Mouse (Mus musculus) Patski (cell line): ENCODE data around the gene Tagap. TPM values are rescaled to one million over a fixed set of nuclear protein-coding genes. Genes with fewer than 3 reads are reported as not detected.

ENCODE experiments used
- ATAC-seq: fragments of 100-300 bp; one replicate; pipeline ENCODE4 v1.8.0; 2021
- CTCF ChIA-PET: fragments of 350-600 bp; sonication (Branson Sonifier 250); formaldehyde crosslinking; loops from one replicate; lab custom pipeline; 2022; ENCODE audit warnings: inconsistent platforms; lab: Charles Lee
- POLR2A ChIA-PET: fragments of 350-600 bp; sonication (Branson Sonifier 250); formaldehyde crosslinking; loops from one replicate; lab custom pipeline; 2022; ENCODE audit warnings: antibody characterized with exemption, inconsistent platforms; lab: Charles Lee
- DNase-seq: peaks from one replicate; pipeline ENCODE4 v3.0.0-alpha.2; 2011; ENCODE audit warnings: low read depth, low spot score
- H3K27me3 ChIP-seq: fragments of 371-371 bp; one replicate; pipeline ENCODE4 v1.5.1; 2021
- CTCF ChIP-seq: fragments of 100-300 bp; IDR thresholded peaks from one replicate; pipeline ENCODE4 v1.5.1; 2021
- in situ Hi-C: fragments of 300-500 bp; cut with MboI; formaldehyde crosslinking; loops from 3 replicates; pipeline ENCODE4 v1.11.1; 2018; ENCODE audit warnings: low pct_unique_long_range_greater_than_20kb, mixed read lengths
- polyA plus RNA-seq: library from polyadenylated mRNA; unstranded; gene quantifications from one replicate; pipeline ENCODE4 v1.2.3, GENCODE M21; 2021

The Tagap gene
- 3.5 TPM for polyA plus RNA-seq

GRCm38 (mm10) chr17:7925413-7926160 is at the start of gene Tagap:
Gene Tagap (plus strand): TSS chr17:7926000.
- no peaks in the 10 kb centered on the region for H3K27me3 ChIP-seq
- no peak for TF ChIP-seq CTCF
- DNase-seq (no peak), ATAC-seq (no peak)
- CTCF ChIA-PET, result interaction anchor here (1.4 to 6.5 kb wide), 2 partner anchors 57 to 62 kb away, joined by 5 to 47 read pairs; no protein-coding TSS in a partner anchor
- POLR2A ChIA-PET, result no interaction called here
- in situ Hi-C loops, result loop anchor here (5.0 kb wide), 1 partner anchor 58 kb away; no protein-coding TSS in a partner anchor

GRCm38 (mm10) chr17:7876541-7876940 is 49.3 kb upstream of the Tagap start:
- in situ Hi-C loops, result no loop called here
- no peaks in the 10 kb centered on the region for H3K27me3 ChIP-seq
- POLR2A ChIA-PET, result no interaction called here
- no peak for ATAC-seq
- DNase-seq, result no peak
- TF ChIP-seq CTCF, result no peak
- CTCF ChIA-PET, result no interaction called here

GRCm38 (mm10) chr17:7877191-7877764 is 48.5 kb upstream of the Tagap start:
- ChIA-PET POLR2A (no interaction called here), CTCF (interaction anchor here (1.6 kb wide), 1 partner anchor 13 kb away, joined by 4 read pairs; no protein-coding TSS in a partner anchor)
- no peaks in the 10 kb centered on the region for H3K27me3 ChIP-seq
- in situ Hi-C loops, result no loop called here
- DNase-seq, result no peak
- TF ChIP-seq CTCF, result no peak
- ATAC-seq, result no peak

GRCm38 (mm10) chr17:7877878-7878277 is 47.9 kb upstream of the Tagap start:
- TF ChIP-seq CTCF, result no peak
- DNase-seq, result no peak
- POLR2A ChIA-PET, result no interaction called here

GRCm38 (mm10) chr17:7879529-7879928 is 46.3 kb upstream of the Tagap start:
- DNase-seq, result no peak
- H3K27me3 ChIP-seq, result no peaks in the 10 kb centered on the region
- in situ Hi-C loops, result no loop called here
- ChIA-PET CTCF (no interaction called here), POLR2A (no interaction called here)
- no peak for ATAC-seq
- no peak for TF ChIP-seq CTCF

More at GRCm38 (mm10) chr17:7877878-7878277, 47.9 kb upstream of the Tagap start:
- in situ Hi-C loops, result no loop called here
- CTCF ChIA-PET, result interaction anchor here (1.6 kb wide), 1 partner anchor 14 kb away, joined by 4 read pairs; no protein-coding TSS in a partner anchor
- no peaks in the 10 kb centered on the region for H3K27me3 ChIP-seq
- ATAC-seq, result no peak

GRCm38 (mm10) chr17:7883126-7883525 is 42.7 kb upstream of the Tagap start:
- in situ Hi-C loops, result no loop called here
- no peak for TF ChIP-seq CTCF
- ChIA-PET CTCF (no interaction called here), POLR2A (no interaction called here)
- ATAC-seq, result no peak
- no peaks in the 10 kb centered on the region for H3K27me3 ChIP-seq
- no peak for DNase-seq

- CTCF ChIA-PET, result no interaction called here
- in situ Hi-C loops, result no loop called here
- DNase-seq (no peak), ATAC-seq (no peak)
- TF ChIP-seq CTCF, result no peak
- POLR2A ChIA-PET, result no interaction called here
- H3K27me3 ChIP-seq, result no peaks in the 10 kb centered on the region
These were observed 41.2 kb upstream of the Tagap start for GRCm38 (mm10) chr17:7884606-7885005.

- in situ Hi-C loops, result no loop called here
- no peak for TF ChIP-seq CTCF
- ATAC-seq (no peak), DNase-seq (no peak)
- ChIA-PET POLR2A (no interaction called here), CTCF (interaction anchor here (0.9 to 1.8 kb wide), 2 partner anchors 12 to 40 kb away, joined by 3 to 5 read pairs; no protein-coding TSS in a partner anchor)
- no peaks in the 10 kb centered on the region for H3K27me3 ChIP-seq
These were observed 38.6 kb upstream of the Tagap start for GRCm38 (mm10) chr17:7887071-7887815.

GRCm38 (mm10) chr17:7888291-7888690 is 37.5 kb upstream of the Tagap start:
- in situ Hi-C loops, result no loop called here
- DNase-seq, result no peak
- ChIA-PET CTCF (interaction anchor here (0.9 to 1.8 kb wide), 2 partner anchors 10 to 39 kb away, joined by 3 to 5 read pairs; no protein-coding TSS in a partner anchor), POLR2A (no interaction called here)
- H3K27me3 ChIP-seq, result no peaks in the 10 kb centered on the region
- ATAC-seq, result no peak
- TF ChIP-seq CTCF, result no peak

GRCm38 (mm10) chr17:7889026-7889425 is 36.8 kb upstream of the Tagap start:
- ATAC-seq (no peak), DNase-seq (no peak)
- no peaks in the 10 kb centered on the region for H3K27me3 ChIP-seq
- CTCF ChIA-PET, result no interaction called here
- in situ Hi-C loops, result no loop called here
- TF ChIP-seq CTCF, result no peak
- POLR2A ChIA-PET, result no interaction called here
